Mouse (Mus musculus) embryonic fibroblast, embryonic 13.5 days (primary cell): ENCODE data around the gene Aff3.

ENCODE experiments used
- CTCF ChIP-seq: IDR thresholded peaks from 2 replicates; pipeline ENCODE4 v1.5.1; 2011; ENCODE audit warnings: mild to moderate bottlenecking, control low read depth, low read length, moderate library complexity, borderline replicate concordance; ENCODE audit not compliant: insufficient read depth
- POLR2A ChIP-seq: IDR thresholded peaks from 2 replicates; pipeline ENCODE4 v1.6.1; 2011; ENCODE audit warnings: low read depth, mild to moderate bottlenecking, control low read depth, low read length, moderate library complexity

DNA sequence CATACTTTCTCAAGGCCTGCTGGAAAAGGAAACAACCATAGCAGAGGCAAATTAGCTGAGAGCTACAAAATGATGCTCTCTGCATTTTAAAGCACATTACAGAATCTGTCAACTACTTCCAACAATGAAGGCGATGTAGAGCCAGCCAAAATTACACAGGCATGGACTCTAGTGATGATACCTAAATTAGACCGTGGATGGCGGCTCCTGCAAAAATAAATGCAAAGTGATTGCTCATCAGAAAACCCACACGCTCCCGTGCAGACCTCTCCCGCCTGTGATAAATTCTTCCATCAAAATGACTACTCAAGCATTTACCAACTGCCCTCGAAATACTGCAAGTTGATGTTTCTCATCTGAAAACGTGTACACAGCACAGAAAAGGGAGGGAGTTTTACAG, 295.6 kb downstream of the Aff3 start:
- TF ChIP-seq CTCF (no peak), POLR2A (no peak)
